Mouse (Mus musculus) liver, embryonic 12.5 days (tissue): ENCODE measurements around the gene Phc3. TPM values are rescaled to one million over a fixed set of nuclear protein-coding genes. Genes with fewer than 3 reads are reported as not detected.

Source experiments
- ATAC-seq: fragments of 200-750 bp; cut with Nextera tagmentation; 2 replicates; pipeline ENCODE4 v1.8.0; 2017; ENCODE audit warnings: moderate number of reproducible peaks, mild to moderate bottlenecking, moderate library complexity
- H3K27ac ChIP-seq: fragments of 300-500 bp; sonication (generic); 2 replicates; pipeline ENCODE4 v1.5.1; 2016; ENCODE audit warnings: mild to moderate bottlenecking
- H3K27me3 ChIP-seq: fragments of 300-500 bp; sonication (generic); replicated peaks from 2 replicates; pipeline ENCODE4 v1.6.1; 2016; ENCODE audit warnings: mild to moderate bottlenecking, moderate library complexity
- H3K36me3 ChIP-seq: fragments of 300-500 bp; sonication (generic); 2 replicates; pipeline ENCODE4 v1.6.1; 2016; ENCODE audit warnings: mild to moderate bottlenecking, moderate library complexity
- H3K4me1 ChIP-seq: fragments of 300-500 bp; sonication (generic); 2 replicates; pipeline ENCODE4 v1.6.1; 2016
- H3K4me2 ChIP-seq: fragments of 300-500 bp; sonication (generic); 2 replicates; pipeline ENCODE4 v1.6.1; 2016; ENCODE audit warnings: mild to moderate bottlenecking, moderate library complexity
- H3K4me3 ChIP-seq: fragments of 300-500 bp; sonication (generic); 2 replicates; pipeline ENCODE4 v1.5.1; 2016; ENCODE audit warnings: mild to moderate bottlenecking, moderate library complexity
- H3K9ac ChIP-seq: fragments of 300-500 bp; sonication (generic); 2 replicates; pipeline ENCODE4 v1.6.1; 2016; ENCODE audit warnings: mild to moderate bottlenecking, moderate library complexity
- H3K9me3 ChIP-seq: fragments of 300-500 bp; sonication (generic); replicated peaks from 2 replicates; pipeline ENCODE4 v1.6.1; 2016; ENCODE audit warnings: mild to moderate bottlenecking, moderate library complexity
- WGBS: fragments of 180-500 bp; shearing (Covaris S2); methylation state at CpG from one replicate; pipeline ENCODE4 v1.1.7; 2016; ENCODE audit not compliant: insufficient replicate concordance; 5-methylcytosine and 5-hydroxymethylcytosine counted together
- polyA plus RNA-seq: library from polyadenylated mRNA; unstranded; fragments of >200 nt; fragmentation: Nextera tagmentation; extraction: Ambion mirVana; gene quantifications from 2 replicates; pipeline ENCODE4 v1.2.1, GENCODE M21; 2016

Gene Phc3
- polyA plus RNA-seq = 2.8 and 3.2 TPM in 2 replicates

GRCm38 (mm10) chr3:30969104-30969581 lies at the start of gene Phc3:
Phc3 (minus strand) TSS chr3:30969415.
- H3K9me3 ChIP-seq = no peaks in the 10 kb centered on the region
- WGBS = under 1% methylated on average over 34 of the region's 34 CpGs
- H3K27ac ChIP-seq = peak within 1 kb of the TSS; percentile 75
- peaks cover 18% of the 10 kb centered on the region for H3K36me3 ChIP-seq
- no peaks in the 10 kb centered on the region for H3K27me3 ChIP-seq
- H3K4me2 ChIP-seq = peak within 1 kb of the TSS; percentile 84
- peak within 1 kb of the TSS; percentile 82 for H3K4me3 ChIP-seq
- ATAC-seq = peak; percentile 84
- H3K9ac ChIP-seq = peak within 1 kb of the TSS; percentile 88
- H3K4me1 ChIP-seq = peaks cover 26% of the 10 kb centered on the region

- Histone ChIP-seq H3K9ac (no peak overlapping the region), H3K27ac (no peak overlapping the region), H3K36me3 (peaks cover 7% of the 10 kb centered on the region; the same call in 1 of the 2 replicates), H3K27me3 (no peaks in the 10 kb centered on the region), H3K9me3 (no peaks in the 10 kb centered on the region), H3K4me2 (no peak overlapping the region), H3K4me1 (0 out of 2 replicates have a peak, but pooled peaks cover 3% of the 10 kb centered on the region), H3K4me3 (no peak overlapping the region)
- ATAC-seq = no peak
- WGBS = 41% methylated on average over 4 of the region's 4 CpGs
These were observed 48.4 kb upstream of the Phc3 start for GRCm38 (mm10) chr3:31017652-31018051.

GRCm38 (mm10) chr3:31016594-31017196 lies 47.5 kb upstream of the Phc3 start:
- Histone ChIP-seq H3K9me3 (no peaks in the 10 kb centered on the region), H3K36me3 (peaks cover 7% of the 10 kb centered on the region; the same call in 1 of the 2 replicates), H3K27ac (no peak overlapping the region), H3K9ac (no peak overlapping the region), H3K27me3 (no peaks in the 10 kb centered on the region), H3K4me1 (0 out of 2 replicates have a peak, but pooled peaks cover 3% of the 10 kb centered on the region), H3K4me3 (no peak overlapping the region), H3K4me2 (no peak overlapping the region)
- WGBS = 58% methylated on average over 9 of the region's 9 CpGs
- ATAC-seq = no peak

- 78% methylated on average over 10 of the region's 10 CpGs for WGBS
- no peak overlapping the region for H3K27ac ChIP-seq
- H3K9me3 ChIP-seq = no peaks in the 10 kb centered on the region
- H3K9ac ChIP-seq = no peak overlapping the region
- H3K36me3 ChIP-seq = peaks cover 7% of the 10 kb centered on the region; the same call in 1 of the 2 replicates
- no peaks in the 10 kb centered on the region for H3K27me3 ChIP-seq
- no peak overlapping the region for H3K4me2 ChIP-seq
- 0 out of 2 replicates have a peak, but pooled peaks cover 3% of the 10 kb centered on the region for H3K4me1 ChIP-seq
- no peak for ATAC-seq
- H3K4me3 ChIP-seq = no peak overlapping the region
These were observed 46.6 kb upstream of the Phc3 start for GRCm38 (mm10) chr3:31015682-31016443.

- no peaks in the 10 kb centered on the region; the same call in 1 of the 2 replicates for H3K36me3 ChIP-seq
- 78% methylated on average over 2 of the region's 2 CpGs for WGBS
- H3K9me3 ChIP-seq = no peaks in the 10 kb centered on the region
- H3K9ac ChIP-seq = no peak overlapping the region
- H3K4me3 ChIP-seq = no peak overlapping the region
- H3K4me2 ChIP-seq = no peak overlapping the region
- 0 out of 2 replicates have a peak, but pooled peaks cover 3% of the 10 kb centered on the region for H3K4me1 ChIP-seq
- no peak overlapping the region for H3K27ac ChIP-seq
- no peaks in the 10 kb centered on the region for H3K27me3 ChIP-seq
- no peak for ATAC-seq
These were observed 45.2 kb upstream of the Phc3 start for GRCm38 (mm10) chr3:31014374-31014773.

GRCm38 (mm10) chr3:31004320-31005209 lies 35.4 kb upstream of the Phc3 start:
- 69% methylated on average over 6 of the region's 6 CpGs for WGBS
- Histone ChIP-seq H3K27me3 (no peaks in the 10 kb centered on the region), H3K4me3 (no peak overlapping the region), H3K36me3 (no peaks in the 10 kb centered on the region), H3K27ac (no peak overlapping the region), H3K9me3 (no peaks in the 10 kb centered on the region), H3K4me1 (peaks cover 12% of the 10 kb centered on the region; the same call in 1 of the 2 replicates), H3K9ac (no peak overlapping the region), H3K4me2 (no peak overlapping the region)
- no peak; the same call in 1 of the 2 replicates for ATAC-seq

- Histone ChIP-seq H3K27ac (no peak overlapping the region), H3K27me3 (no peaks in the 10 kb centered on the region), H3K9me3 (no peaks in the 10 kb centered on the region), H3K4me3 (no peak overlapping the region), H3K36me3 (no peaks in the 10 kb centered on the region), H3K4me1 (peaks cover 25% of the 10 kb centered on the region), H3K9ac (no peak overlapping the region), H3K4me2 (no peak overlapping the region)
- 56% methylated on average over 3 of the region's 3 CpGs for WGBS
- no peak for ATAC-seq
These were observed 31.9 kb upstream of the Phc3 start for GRCm38 (mm10) chr3:31001048-31001676.

- Histone ChIP-seq H3K4me3 (no peak overlapping the region), H3K36me3 (no peaks in the 10 kb centered on the region), H3K4me2 (no peak overlapping the region), H3K27me3 (no peaks in the 10 kb centered on the region), H3K9me3 (no peaks in the 10 kb centered on the region), H3K27ac (0 out of 2 replicates have a peak overlapping the region, but pooled peaks have one; percentile 14), H3K9ac (no peak overlapping the region), H3K4me1 (peaks cover 29% of the 10 kb centered on the region)
- no peak for ATAC-seq
- WGBS = 33% methylated on average over 4 of the region's 4 CpGs
These were observed 30.8 kb upstream of the Phc3 start for GRCm38 (mm10) chr3:31000018-31000407.

- 70% methylated on average over 10 of the region's 10 CpGs for WGBS
- no peak for ATAC-seq
- Histone ChIP-seq H3K4me1 (peaks cover 33% of the 10 kb centered on the region), H3K36me3 (no peaks in the 10 kb centered on the region), H3K4me2 (no peak overlapping the region), H3K4me3 (no peak overlapping the region), H3K27ac (no peak overlapping the region), H3K9me3 (no peaks in the 10 kb centered on the region), H3K27me3 (no peaks in the 10 kb centered on the region), H3K9ac (no peak overlapping the region)
These were observed 30.3 kb upstream of the Phc3 start for GRCm38 (mm10) chr3:30999401-31000017.

GRCm38 (mm10) chr3:30996688-30997014 lies 27.4 kb upstream of the Phc3 start:
- no peaks in the 10 kb centered on the region for H3K9me3 ChIP-seq
- peaks cover 41% of the 10 kb centered on the region for H3K4me1 ChIP-seq
- H3K4me2 ChIP-seq = peak overlapping the region; percentile 95
- WGBS = 10% methylated on average over 4 of the region's 4 CpGs
- H3K27me3 ChIP-seq = no peaks in the 10 kb centered on the region
- no peak overlapping the region for H3K27ac ChIP-seq
- peak overlapping the region; percentile 87 for H3K9ac ChIP-seq
- H3K36me3 ChIP-seq = no peaks in the 10 kb centered on the region
- ATAC-seq = no peak
- H3K4me3 ChIP-seq = peak overlapping the region; percentile 91
